Mouse (Mus musculus): ENCODE results near the gene Dap3. TPM values are rescaled to one million over a fixed set of nuclear protein-coding genes. Genes with fewer than 3 reads are reported as not detected.

Gene Dap3
- polyA plus RNA-seq, 1 experiment = 9.4 TPM

Other genes with a start within 250 kb of the Dap3 start
- 3.6 and 4.6 TPM in 2 replicates for gene Rit1, start 234.3 kb downstream of the Dap3 start, polyA plus RNA-seq (2012)
- 0.02 TPM in 1 of 2 replicates, not detected in the other for gene Syt11, start 176.0 kb downstream of the Dap3 start, polyA plus RNA-seq (2012)
- gene Gon4l, start 116.0 kb downstream of the Dap3 start, polyA plus RNA-seq (2012) = 1.1 and 1.2 TPM in 2 replicates
- gene Msto1, start 37.2 kb downstream of the Dap3 start, polyA plus RNA-seq (2012) = 0.23 and 0.27 TPM in 2 replicates
- gene Ash1l, start 559 bp downstream of the Dap3 start, polyA plus RNA-seq (2012) = 0.23 and 0.25 TPM in 2 replicates
- 0.34 and 0.49 TPM in 2 replicates for gene Rusc1, start 142.1 kb upstream of the Dap3 start, polyA plus RNA-seq (2012)
- 0.09 TPM in 1 of 2 replicates, not detected in the other for gene Gm43738, start 149.9 kb upstream of the Dap3 start, polyA plus RNA-seq (2012)
- gene Fdps, start 150.8 kb upstream of the Dap3 start, polyA plus RNA-seq (2012) = 1.1 and 1.3 TPM in 2 replicates
- gene Pklr, start 185.0 kb upstream of the Dap3 start, polyA plus RNA-seq (2012) = 50.9 and 55.5 TPM in 2 replicates
- gene Hcn3, start 209.0 kb upstream of the Dap3 start, polyA plus RNA-seq (2012) = 0.02 TPM in 2 replicates
- gene Clk2, start 213.6 kb upstream of the Dap3 start, polyA plus RNA-seq (2012) = 2.4 and 3.0 TPM in 2 replicates
- 18.8 and 19.5 TPM in 2 replicates for gene Scamp3, start 226.3 kb upstream of the Dap3 start, polyA plus RNA-seq (2012)
- 0.60 and 0.84 TPM in 2 replicates for gene Fam189b, start 232.0 kb upstream of the Dap3 start, polyA plus RNA-seq (2012)

All from erythroblast, embryonic 14.5 days (primary cell).